Mouse (Mus musculus) megakaryocyte, embryonic 14.5 days (primary cell): ENCODE measurements around the gene Myo1d.

Experiments used
- FLI1 ChIP-seq: IDR thresholded peaks from 2 replicates; pipeline ENCODE4 v1.6.1; 2012; ENCODE audit warnings: low read length, inconsistent platforms, mixed read lengths
- GATA1 ChIP-seq: IDR thresholded peaks from 3 replicates; pipeline ENCODE4 v1.6.1; 2012; ENCODE audit warnings: mixed read lengths, low read length, inconsistent platforms, borderline replicate concordance

- TF ChIP-seq GATA1 (no peak), FLI1 (no peak)
Observed at GRCm38 (mm10) chr11:80489172-80489881, 290.5 kb downstream of the Myo1d start.
